Mouse (Mus musculus) gastrocnemius, postnatal 4 days (tissue): ENCODE measurements around the gene Gfpt1. TPM values are rescaled to one million over a fixed set of nuclear protein-coding genes. Genes with fewer than 3 reads are reported as not detected.
"Not testable (repeated sequence)": the region's sequence is repeated elsewhere in the genome, so short reads cannot be mapped to it uniquely, and the experiment has no call there.

Source experiments
- DNase-seq, 2 experiments: peaks; one replicate each; pipeline ENCODE4 v3.0.0; 2021 to 2022; ENCODE audit warnings: low spot score in 2 of 2, mixed read lengths in 2 of 2
- total RNA-seq, 2 experiments: library from RNA; stranded (reverse); gene quantifications; 2 replicates each; pipeline ENCODE4 v1.2.3; 2021

Gfpt1 gene
- total RNA-seq, 2 experiments from 2014 or later: 52.6 TPM

DNA sequence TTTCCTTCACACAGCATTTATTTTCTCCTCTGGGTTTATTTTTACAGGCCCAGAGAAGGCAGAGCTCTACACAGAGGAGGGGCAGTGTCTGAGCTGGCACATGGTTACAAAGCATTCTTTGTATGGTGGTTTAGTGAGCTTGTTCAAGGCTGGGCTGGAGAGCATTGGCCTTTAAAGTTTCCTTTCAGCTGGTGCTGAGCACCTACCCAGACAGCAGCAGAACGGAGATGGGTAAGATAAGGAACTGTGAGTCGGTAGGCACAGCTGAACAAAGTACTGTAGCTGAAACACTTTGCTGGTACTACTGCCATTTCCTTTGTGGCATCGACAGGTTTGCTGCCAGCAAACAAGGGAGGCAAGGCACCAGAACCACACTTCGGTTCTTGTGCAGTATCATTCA lies 1.7 kb upstream of the Gfpt1 start:
- DNase-seq: no peak

DNA sequence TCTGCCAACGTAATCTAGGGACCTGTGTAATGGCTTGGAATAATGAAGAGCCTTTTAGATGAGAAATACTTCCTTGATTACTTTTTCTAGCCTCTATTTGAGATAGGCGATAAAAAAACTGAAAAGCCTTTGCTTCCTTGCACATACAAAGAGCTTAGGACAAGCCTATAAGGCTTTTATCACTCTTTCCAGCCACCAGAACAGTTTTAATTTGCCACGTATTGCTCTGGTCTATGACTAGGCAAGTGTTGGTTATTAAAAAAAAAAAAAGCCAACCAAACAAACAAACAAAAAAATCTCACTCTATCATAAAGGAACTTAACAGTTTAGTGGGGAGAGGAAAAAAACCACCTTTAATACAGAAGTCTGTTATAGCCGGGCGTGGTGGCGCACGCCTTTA lies 1.2 kb upstream of the Gfpt1 start:
- no peak for DNase-seq

DNA sequence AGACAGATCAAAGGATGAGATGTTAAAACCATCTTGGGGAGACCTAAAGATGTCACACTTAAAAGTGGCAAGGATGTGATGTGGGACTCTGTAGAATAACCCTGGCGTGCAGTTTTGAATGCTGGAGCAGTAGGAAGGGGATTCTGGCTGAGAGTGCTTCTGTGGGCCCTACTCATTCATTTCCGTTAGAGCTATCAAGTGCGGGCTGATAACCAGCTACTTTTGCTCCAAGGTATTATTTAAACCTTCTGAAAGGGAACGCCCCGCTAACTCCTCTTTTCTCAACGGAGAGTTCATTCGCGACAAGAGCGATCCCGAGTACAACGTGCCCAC lies 676 bp upstream of the Gfpt1 start:
- DNase-seq: no peak

DNA sequence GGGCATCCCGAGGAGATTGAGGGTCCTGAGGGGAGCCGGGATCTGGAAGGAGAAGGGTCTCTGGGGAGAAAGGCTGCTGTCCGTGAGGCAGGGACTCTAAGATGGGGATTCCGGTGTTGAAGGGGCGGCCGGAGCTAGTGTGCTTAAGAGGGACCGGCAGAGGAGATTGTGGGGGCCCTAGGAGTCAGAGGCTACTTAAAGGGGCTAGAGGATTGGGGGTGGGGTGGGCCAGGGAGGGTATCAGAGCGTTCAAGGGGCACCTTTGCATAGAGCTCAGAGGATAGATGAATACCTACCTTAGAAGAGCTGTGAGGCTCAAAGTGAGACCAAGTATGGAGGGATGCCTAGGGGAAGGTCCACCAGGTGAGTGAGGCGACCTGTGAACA lies 478 bp downstream of the Gfpt1 start:
- no peak for DNase-seq

DNA sequence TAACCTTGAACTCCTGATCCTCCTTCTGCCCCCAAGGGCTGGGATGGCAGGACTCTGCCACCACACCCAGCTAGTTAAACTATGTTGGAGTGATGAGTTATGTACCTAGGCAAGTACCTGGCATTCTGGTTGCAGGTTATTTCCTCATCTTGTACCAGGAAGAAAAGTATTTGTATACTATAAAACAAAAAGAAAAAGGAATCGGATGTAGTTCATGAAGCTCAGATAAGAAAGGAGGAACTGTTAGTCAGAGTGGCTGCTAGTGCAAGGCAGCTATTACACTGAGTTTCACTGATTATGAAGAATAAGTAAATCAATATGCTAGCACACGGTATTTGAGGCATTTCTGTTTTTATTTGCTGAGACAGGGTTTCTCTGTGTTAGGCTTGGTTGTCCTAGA lies 2.2 kb downstream of the Gfpt1 start:
- DNase-seq: no peak

DNA sequence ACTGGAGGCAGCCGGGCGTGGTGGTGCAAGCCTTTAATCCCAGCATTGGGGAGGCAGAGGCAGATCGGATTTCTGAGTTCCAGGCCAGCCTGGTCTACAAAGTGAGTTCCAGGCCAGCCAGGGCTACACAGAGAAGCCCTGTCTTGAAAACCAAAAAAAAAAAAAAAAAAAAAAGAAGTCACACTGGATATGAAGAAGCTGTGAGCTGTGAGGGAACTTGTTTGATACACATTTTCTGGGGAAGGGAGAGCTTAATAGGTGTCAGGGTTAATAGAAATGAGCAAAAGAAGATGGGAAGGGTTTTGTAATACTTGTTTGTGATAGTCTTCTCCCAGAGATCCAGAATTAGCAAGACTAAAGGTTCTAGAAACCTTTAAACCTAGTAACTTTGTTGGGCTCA lies 2.9 kb downstream of the Gfpt1 start:
- no peak for DNase-seq

DNA sequence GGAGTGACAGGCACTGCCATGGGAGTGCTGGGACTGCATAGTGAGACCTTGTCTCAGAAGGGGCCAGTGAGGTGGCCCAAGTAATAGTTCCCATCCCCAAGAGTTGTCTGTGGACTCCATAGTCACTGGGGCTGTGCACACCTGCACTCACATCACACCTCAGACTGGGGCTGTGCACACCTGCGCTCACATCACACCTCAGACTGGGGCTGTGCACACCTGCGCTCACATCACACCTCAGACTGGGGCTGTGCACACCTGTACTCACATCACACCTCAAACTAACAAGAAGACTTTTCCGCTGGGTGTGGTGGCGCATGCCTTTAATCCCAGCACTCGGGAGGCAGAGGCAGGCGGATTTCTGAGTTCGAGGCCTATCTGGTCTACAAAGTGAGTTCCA lies 6.1 kb downstream of the Gfpt1 start:
- DNase-seq: not testable (repeated sequence)

DNA sequence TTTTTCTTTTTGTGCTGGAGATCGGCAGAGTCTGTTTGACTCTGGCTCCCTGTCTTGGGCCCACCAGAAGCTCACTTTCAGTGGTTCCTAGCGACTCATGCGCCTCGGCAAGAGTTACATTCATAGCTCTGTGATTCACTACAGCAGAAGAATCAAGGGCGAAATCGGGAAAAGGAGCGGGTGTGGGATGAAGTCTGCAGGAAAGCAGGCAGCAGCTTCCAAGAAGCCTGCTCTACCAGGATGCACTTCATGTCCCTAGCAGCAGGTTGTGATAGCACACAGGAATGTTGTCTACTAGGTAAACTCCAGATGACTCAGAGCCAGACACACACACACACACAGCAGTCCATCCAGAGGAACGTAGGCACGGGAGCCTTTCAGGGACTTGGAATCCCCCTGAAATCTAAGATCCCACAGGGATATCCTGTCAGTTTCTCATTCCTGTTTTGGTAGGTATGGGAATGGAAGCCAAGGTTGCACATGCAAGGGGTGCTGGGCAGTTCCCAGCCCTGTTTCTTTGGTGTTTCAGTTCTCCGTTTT lies 9.3 kb downstream of the Gfpt1 start:
- no peak for DNase-seq

DNA sequence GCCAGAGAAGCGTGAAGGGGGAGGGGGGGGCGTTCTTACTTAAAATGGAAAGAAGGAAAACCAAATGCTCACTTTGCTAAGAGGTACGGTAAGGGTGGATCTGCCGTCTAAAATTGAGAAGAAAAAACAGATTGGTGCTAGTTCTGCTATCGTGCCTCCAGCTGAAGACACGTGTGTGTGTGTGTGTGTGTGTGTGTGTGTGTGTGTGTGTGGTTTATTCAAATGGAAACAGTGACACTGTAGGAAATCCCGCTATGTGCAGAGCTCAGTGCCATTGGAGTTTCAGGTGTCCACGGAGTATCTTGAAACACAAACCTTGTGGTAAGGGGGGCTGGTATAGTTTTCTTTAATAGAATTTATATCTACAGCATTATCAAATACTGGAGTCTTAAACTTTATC lies 11.5 kb downstream of the Gfpt1 start:
- no peak for DNase-seq

DNA sequence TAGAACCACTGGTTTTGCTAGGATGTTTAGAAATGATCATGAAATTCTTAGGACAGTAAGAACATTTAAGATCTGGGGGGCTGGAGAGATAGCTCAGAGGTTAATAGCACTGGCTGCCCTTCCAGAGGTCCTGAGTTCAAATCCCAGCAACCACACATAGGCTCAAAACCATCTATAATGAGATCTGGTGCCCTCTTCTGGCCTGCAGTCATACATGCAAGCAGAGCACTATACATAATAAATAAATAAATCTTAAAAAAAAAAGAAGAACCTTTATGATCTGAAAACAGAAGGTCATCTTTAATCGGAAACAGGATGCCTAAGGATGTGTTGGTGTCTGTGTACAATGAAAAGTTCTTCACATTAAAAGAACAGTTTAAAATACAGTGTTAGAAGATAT lies 17.1 kb downstream of the Gfpt1 start:
- no peak for DNase-seq

DNA sequence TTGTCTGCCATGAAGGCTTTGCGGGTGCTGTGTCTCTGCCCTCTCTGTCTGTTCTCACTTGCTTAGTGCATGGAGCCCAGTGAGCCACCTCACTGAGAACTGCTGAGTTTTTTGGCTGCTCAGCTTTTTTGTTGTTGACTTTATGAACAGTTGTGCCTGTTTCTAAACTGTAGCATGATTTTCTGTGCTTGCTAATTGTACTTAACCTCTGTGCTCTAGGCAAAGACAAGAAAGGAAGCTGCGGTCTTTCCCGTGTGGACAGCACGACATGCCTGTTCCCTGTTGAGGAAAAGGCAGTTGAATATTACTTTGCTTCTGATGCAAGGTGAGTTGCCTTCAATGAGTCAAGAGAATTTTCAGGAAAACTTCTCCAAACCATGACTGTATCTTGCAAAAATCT lies 20.9 kb downstream of the Gfpt1 start:
- DNase-seq: no peak

DNA sequence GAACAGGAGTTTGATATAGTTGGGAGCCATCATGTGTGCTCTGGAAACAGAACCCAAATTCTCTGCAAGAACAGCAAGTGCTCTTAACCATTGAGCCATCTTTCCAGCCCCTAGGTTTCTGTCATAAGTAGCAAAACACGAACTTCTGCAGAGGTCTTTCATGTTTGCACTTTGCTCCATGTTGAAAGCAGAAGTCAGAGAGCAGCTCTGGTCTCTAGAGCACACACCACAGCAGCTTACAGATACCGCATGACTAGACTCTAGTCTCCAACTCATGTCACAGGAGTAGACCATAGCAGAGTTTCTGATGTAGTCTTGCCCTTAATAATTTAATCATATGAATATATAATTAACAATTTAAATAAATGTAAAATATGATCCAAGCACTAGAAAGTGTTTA lies 25.6 kb downstream of the Gfpt1 start:
- DNase-seq: no peak

DNA sequence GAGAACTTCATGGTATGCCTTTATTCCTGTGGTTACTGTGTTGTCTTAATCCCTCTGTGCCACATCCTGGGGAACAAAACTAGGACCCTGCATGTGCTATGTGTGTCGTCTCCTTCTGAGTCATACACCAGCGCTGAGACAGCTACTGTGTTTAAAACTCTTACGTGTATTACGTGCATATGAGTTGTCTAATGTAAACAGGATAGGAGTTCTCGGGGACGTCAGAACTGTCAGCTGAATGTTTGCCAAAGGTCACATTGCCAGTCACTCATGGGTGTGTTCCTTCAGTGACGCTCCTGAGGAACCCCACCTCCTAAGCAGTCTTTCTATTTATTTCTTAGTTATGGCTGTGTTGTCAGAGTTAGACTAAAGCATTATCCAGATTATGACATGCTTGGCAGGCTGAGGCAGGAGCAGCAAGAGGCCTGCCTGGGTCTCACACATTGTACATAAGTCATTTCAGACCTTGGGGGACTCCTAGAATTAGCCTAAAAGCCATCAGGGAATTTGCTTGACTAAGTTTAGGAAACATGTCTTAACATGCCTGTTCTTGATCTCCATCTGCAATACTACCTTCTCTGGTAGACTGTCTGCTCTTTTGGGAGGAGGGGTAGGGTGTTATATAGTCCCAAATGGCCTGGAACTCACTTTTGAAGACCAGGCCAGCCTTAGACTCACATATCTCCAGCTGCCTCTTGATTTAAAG lies 26.7 kb downstream of the Gfpt1 start:
- no peak for DNase-seq

DNA sequence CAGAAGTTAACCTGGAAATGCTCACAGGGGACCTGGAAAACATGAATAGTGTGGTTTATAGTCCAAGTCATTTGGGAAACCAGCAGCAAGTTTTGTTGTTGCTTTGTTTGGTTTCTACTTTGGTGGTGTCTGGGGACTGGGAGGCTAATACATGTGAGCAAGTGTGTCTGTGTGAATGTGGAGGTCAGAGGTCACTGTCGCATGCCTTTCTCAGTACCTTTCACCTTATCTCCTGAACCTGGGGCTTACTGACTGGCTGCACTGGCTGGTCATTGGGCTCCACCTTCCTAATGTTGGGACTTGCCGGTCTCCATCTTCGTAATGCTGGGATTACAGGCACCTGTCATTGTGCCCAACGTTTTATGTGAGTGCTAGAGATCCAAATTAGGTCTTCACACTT lies 28.0 kb downstream of the Gfpt1 start:
- DNase-seq: no peak

DNA sequence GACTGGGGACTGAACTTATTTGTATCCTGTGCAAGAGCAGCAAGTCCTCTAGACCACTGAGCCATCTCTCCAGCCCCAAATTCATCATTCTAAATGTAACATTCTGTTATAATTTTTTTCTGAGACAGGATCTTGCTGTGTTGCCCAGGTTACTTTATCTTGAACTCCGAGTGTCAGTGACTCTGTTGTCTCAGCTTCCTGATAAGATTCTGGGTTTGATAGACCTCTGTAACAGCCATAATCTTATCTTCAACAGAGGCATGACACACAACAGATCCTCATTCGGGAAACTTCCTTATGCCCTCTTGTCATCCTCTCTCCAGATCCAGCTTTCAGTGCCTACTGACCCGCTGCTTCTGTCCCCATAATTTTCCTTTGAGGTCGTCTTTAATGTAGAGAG lies 30.1 kb downstream of the Gfpt1 start:
- no peak for DNase-seq

DNA sequence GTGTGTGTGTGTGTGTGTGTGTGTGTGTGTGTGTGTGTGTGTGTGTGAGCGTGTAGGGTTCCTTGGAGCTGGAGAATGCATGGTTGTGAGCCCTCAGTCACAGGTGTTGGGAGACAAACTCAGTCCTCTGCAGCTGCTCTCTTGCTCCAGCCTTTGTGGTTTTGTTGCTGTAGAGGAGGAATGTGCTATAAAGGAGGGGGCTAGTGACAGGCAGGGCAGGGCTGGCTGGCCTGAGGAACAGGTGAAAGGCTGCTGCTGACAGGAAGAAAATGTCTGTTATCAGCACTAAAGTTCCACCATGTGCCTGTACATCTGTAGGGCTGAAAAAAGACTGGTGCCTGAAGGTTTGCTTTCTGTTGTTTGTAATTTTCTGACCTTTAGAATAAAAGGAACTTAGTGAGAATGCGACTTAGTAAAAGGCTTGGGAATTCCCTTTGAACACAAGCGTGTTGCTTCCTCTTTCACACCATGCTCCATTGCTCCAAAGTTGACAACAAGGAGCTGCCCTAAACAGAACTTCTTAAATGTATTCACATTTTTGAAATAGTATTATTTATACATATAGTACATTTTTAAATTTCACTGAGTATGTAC lies 32.5 kb downstream of the Gfpt1 start:
- peak in 1 of 2 experiments; percentile 12 for DNase-seq

DNA sequence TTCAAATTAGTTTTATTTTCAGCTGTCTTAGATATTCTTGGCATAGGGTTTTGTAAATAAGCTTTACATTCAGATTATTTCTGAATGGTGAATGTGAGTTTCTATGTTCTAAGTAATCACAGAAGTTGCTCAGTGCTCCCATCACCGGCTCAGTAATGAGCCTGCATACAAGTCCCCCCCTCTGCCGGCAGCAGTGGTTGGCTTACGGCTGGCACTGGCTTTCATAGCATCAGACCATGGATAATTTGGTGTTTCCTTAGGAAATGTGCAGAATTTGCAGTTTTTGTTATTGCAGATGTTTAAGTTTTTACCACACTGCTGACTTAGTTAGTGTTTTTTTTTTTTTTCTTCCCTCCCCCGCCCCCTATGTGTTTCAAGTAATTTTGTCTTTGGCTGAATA lies 36.8 kb downstream of the Gfpt1 start:
- DNase-seq: no peak

DNA sequence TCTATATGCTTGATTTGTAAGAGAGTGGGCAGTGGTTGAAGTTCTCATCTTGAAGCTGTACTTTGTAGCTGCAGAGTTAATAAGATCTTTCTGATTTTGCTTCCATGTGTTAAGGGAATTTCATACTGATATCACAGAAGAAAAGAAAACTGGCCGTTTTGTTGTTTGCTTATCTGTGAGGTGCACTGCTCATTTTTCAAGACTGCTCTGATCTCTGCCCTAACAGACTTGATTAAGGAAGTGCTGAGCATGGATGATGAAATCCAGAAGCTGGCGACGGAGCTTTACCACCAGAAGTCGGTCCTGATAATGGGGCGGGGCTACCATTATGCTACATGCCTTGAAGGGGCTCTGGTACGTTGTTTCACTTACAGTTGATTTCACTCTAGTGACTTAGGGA lies 42.4 kb downstream of the Gfpt1 start:
- no peak for DNase-seq

DNA sequence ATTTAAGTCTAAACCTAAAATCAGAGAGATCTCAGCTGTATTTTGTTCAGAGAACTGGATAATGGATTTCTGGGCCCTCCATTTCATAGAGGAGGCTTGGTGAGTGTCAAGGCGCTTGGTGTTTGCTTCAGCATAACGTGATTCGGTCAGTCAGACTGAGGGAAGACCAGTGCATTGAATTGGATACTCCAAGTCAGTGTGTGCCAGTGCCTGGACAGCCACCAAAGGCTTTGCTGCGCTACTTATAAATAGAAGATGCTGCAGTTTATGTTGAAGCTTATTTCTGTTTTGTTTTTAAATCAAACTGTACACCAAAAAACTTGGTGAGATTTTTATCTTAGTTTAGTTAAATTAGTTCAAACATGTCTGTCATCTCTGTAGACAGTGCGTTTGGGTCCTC lies 45.7 kb downstream of the Gfpt1 start:
- DNase-seq: peak in 1 of 2 experiments; percentile 10

DNA sequence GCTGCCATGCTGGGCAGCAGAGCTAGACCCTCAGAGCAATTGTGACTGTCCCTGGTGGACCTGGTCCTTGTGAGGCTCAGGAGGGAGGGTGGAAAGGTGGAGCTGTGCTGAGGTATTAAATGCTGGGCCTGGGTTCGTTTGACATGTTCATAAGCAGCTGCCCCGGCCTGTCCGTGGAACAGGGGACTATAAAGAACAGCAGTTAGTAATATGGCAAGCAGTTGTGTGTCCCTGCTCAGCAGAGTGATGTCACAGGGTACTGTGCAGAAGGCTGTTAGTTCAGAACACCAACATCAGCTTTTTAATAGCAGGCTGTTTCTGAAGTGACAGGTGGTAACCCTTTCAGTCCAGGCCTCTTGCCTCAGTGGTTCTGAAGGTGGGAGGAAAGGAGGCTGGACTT lies 48.2 kb downstream of the Gfpt1 start:
- no peak for DNase-seq

DNA sequence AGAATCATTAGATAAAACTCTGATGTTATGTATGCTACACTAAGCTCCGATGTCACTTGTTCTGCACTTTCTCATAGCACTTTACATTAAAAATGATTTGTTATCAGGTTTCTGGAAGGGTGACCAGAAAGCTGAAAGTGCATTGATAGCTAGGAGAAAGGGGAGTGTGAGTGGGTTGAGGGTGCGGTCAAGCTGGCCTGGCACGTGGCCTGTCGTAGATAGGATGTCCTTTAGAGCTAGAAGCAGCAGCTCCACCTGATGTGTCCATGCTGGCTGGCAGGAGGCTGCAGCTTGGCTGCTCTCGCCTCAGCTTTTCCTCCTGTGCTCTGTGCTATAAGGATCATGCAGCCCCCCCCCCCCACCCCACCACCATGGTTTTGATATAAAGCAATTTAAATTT lies 49.8 kb downstream of the Gfpt1 start:
- DNase-seq: no peak

DNA sequence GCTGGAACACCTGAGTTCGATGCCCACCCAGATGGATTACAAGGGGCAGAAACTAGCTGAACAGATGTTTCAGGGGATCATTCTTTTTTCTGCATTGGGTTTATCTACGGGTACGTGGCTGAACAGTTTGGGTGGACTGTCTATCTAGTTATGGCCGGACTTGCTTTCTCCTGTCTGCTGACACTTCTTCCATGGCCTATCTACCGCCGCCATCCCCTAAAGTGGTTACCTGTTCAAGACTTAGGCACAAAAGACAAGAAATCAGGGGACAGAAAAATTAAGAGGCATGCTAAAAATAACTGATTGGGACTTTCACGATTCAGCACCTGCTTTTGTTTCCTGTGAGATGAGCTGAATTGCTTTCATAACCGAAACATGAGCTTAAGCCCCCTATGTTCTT lies 51.0 kb downstream of the Gfpt1 start:
- DNase-seq: peak in 1 of 2 experiments; percentile 1

DNA sequence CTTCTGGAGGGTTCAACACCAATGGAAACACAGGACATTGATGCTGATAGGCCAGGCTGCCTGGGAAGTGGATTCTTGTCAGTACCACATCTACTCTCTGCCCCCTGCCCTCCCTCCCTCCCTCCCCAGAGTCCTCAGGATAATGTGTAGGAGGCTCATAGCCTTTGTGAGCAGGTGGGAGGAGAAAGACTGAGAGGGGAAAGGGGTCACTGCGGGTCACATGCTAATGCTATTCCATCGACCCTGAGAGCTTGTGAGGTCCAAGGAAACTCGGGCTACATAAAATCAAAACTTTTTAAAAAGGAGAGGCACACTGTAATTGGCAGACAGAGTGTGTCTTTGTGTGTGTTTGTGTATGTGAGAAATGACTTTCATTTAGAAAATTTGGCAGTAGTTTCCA lies 56.6 kb downstream of the Gfpt1 start:
- DNase-seq: no peak
